Mouse (Mus musculus) right cerebral cortex, postnatal 36 days (tissue): ENCODE data around the gene Slc20a1.

ENCODE experiments used
- DNase-seq, 2 experiments: peaks; one replicate each; pipeline ENCODE4 v3.0.0; 2022; ENCODE audit warnings: low spot score in 2 of 2, mixed read lengths in 1 of 2

The Slc20a1 gene

DNA sequence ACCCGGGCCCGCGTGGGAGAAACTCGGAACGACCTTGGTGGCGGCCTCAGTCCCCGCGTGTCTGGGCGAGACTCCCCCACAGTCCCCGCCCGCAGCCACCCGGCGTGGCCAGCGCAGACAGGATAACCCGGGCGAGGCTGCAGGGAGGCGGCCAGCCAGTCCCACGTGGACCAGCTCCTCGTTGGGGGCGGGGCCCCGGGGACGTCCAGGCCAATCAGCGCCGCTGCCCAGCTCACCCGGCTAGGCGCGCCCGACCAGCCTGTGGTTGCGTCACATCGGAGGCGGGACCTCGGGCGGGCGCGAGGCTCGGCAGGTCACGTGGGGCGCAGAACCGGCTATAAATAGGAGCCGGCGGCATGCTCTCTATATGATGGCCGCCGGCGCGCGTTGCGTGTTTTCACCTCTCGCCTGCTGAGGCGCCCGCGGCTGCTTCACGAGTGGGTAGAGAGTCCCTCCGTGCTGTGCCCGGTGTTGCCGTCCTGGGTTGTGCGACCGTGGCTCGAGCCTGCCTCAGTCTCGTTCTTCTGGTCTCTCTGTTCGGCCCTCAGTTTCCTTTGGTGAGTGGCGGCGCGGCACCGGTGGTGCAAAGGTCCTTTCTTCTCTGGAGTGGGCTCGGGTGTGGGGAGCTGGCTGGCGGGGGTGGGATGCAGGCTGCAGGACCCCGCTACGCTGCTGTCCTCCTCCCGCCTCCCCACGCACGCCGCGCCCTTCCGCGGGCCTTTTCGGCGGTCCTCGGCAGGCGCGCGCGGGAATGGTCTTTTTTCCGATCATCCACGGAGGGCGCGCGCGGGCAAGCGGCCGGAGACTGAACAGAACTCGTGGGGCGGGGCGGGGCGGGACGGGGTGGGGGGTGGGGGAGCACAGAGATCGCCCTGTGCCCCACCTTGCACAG, at the start of gene Slc20a1:
Gene Slc20a1, plus strand, starts transcription at position 329 of the 892 bp plus-strand sequence.
- DNase-seq: peak; percentile 99

DNA sequence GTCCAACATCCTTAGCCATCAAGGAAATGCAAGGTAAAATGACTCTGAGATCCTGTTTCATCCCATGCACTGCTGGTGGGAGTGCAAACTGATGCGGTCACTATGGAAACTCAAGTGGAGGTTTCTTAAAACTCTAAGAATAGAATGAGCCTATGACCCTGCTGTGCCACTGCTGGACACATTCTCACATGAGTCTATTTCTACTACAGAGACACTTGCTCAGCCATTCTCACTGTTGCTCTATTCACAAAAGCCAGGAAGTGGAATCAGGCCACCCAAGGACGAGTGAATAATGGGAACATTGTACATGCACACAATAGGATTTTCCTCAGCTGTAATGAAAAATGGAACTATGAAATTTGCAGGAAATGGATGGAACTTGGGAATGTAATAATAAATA, 49.7 kb upstream of the Slc20a1 start:
- DNase-seq: no peak

DNA sequence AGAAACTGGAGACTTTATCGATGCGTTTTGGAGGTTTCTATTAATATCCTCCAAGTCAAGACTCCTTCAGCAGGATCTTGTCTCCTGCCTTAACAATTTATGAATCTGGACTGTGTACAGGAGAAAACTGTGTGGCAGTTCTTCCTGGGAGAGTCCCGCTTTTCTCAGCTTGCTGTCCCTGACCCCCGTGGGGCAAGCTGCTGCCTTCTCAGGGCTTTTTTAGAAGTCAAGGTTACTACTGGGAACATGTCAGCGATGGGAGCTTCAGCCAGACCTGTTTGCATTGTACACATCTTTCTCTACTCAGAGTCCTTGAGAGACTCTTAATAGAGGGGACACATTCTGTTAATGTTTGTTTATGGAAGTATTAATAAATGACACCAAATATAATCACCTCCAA, 48.2 kb upstream of the Slc20a1 start:
- DNase-seq: no peak

DNA sequence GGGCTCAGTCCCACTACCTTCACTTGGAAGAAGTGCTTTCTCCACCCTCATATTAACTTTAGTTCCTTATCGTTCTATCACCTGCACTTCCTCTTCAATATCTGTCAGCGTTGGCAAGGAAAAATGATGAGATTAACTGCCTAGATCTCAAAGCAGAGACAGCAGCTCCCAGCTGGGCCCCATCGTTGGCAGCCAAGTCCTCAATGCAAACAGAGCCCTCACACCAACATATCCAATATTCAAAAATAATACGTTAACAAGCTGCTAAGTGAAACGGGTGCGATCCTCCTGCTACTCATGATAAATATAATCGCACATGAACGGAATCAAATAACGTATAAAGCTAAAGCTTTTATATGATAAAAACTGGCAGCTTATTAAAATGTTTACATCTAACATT, 47.5 kb upstream of the Slc20a1 start:
- DNase-seq: peak in 1 of 2 experiments; percentile 8

DNA sequence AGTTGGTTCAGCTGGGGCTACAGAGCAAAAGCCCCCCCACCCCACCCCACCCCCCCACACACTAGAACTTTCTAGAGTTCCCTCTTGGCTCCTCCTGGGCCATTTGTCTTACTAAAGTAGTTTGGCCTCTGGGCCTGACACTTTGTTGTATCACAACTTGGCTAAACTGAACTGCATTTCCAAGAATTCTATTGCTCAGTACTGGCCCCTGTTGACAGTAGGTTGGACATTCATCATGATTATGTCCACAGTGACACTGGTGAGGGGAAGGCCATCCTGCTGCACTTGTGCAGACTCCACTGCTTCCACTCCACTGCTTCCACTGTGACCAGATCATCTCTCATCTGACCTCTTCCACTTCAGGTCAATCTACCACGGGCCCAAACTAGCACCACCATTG, 45.8 kb upstream of the Slc20a1 start:
- DNase-seq: no peak

DNA sequence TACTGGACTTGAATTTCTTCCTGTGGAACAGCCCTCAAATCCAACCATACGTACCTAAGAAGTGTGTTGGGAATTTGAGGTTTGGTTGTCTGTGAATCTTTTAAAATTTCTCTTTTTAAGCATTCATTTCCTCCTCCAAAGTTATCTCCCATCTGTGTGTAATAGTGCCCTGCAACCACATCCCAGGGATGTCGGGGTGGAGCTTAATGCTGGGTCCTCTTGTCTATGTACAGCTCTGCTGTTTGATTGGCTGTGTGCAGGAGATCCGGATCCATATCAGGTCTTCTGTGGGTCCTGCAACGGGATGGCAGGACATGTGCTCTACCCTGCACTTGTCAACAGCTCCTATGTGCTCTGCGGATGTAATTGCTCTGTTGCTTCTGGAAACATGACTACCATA, 33.7 kb upstream of the Slc20a1 start:
- DNase-seq: no peak

DNA sequence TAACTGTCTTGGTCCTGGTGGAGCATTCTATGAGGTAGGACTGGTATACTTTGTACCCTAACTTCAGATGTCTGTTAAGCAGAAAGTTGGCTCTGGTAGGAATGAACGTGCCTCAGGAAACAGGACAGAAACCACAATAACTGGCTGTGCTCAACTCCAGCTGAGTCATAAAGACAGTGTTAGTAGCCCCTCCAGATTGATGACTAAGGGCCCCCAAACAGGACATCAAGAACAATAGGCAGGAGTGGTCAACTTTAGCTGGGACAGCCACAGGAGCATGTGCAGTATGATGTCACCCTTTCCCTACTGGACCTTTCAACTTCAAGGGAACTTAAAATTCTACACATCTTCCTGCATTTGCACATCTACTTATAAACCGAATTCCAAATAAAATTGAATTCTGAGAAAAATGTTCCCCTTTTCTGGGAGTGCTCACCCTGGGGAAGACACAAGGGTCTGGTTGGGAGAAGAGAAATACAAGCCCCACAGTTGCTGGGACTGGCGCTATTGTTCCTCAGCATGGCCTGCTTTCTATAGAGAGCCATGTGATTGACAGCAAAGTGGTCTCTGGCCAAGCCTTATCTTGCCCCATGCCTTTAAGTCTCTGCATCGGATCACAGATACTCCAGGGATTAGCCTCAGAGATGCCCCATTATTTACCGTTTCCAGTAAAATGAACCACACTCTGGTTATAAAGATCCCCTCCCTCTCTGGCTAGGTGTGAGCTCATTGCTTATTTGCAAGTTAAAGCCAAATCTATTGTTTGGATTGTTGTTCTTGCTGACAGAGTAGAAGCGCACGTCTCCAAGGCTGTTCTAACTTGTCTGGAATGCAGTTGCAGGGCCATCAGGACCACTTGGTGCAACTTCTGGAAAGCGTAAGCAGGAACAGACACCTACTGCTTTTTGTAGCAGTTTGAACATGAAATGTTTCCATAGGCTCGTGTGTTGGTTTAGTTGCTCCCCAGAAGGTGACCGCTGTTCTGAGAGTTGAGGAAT, 31.8 kb upstream of the Slc20a1 start:
- no peak for DNase-seq

DNA sequence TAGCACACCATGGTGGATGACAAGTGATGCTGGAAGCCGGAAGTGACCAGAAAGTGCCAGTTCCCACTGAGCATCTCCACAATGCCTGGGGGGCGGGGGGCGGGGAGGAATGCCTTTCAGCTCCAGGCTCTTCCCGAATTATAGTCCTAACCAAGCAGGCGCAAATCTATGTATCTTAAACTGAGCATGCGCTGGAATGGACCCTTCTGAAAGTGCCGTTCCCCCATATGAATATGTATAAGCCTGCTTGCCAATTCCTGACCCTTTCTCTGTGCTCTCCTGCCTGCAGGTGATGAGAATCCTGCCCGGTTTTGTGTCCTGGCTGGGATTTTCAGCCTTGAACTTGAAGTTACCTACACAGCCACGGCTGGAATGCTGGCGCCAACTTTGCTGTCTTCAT, 25.2 kb upstream of the Slc20a1 start:
- DNase-seq: no peak

DNA sequence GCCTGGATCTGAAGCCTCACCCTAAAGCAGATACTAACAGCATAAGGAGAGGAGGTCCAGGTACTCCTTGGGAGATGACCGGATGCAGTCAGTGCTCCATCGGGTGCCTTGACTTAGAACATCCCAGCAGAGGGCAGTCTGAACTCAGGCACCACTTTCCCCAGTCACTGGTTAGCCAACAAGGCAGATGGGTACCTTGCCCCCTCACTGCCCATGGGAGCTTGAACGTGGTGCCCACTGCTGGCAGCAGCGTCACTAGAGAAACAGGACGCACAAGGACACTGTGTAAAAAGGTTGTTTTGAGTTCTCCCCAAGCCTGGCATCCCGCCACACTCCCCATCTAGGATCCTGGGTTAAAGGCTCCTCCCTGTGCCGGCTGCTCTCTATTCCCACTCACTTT, 24.1 kb upstream of the Slc20a1 start:
- peak; percentile 22 to 34 for DNase-seq

DNA sequence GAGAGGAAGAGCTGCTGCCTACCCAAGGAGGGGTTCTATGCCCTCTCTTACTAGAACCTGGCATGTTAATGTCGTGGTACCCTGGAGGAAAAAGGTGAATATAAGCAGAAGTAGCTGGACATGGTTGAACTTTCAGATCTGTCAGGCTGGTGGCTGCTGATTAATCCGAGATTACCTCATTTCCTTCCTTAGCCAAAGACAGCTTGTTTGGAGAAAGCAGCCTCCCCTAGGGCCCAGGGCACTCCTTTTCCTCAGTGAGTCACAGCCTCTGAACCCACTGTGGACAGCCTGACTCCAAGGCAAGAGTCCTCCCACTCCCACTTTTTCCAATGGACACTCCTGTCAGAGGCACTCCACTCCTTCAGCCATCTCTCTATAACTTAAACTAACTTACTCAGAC, 22.9 kb upstream of the Slc20a1 start:
- no peak for DNase-seq

DNA sequence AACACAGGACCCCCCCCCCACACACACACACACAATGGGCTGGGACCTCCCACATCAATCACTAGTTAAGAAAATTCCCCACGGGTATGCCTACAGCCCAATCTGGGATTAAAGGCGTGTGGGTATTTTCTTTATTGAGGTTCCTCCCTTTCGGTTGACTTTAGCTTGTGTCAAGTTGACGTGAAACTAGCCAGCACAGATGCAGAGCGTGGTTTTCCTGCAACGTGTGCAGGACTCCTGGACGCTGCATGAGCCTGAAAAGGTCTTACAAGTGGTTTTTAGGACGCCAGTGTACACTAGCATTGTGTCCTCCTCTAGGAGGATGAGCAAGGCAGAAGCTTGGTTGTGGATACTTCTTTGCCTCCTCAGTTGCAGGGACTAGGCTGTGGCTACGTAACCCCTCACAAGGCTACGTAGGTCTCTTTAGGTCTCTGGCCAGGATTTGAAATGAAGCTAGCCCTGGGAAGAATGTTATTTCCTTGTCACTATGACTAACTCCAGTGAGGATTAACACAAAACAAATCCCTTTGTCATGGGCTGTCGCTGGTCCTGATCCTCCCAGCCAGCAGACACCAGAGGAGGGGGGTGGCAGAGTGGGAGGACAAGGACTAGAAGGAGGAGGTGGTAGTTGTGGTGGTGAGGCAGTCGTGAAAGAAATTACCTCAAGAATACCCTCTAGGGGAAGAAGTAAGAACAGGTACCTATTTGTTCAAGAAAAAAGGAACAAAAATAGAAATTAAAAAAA, 21.7 kb upstream of the Slc20a1 start:
- no peak for DNase-seq

DNA sequence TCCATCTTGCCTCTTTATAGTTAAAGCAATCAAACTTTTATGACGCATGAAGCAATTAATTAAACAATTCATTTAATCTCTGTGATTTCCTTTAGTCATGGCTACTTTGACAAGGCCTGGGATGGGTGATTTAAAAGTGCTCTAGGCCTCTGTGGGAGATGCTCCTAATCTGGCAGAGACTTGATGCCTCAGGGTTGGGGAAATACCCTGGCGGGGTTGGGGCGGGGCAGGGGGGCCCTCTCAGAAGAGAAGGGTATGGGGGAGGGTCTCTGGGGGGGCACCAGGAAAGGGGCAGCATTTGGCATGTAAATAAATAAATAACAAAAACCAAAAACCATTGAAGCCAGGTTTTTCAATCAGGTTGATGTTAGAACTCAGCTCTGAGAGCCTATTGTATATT, 20.9 kb upstream of the Slc20a1 start:
- DNase-seq: no peak

DNA sequence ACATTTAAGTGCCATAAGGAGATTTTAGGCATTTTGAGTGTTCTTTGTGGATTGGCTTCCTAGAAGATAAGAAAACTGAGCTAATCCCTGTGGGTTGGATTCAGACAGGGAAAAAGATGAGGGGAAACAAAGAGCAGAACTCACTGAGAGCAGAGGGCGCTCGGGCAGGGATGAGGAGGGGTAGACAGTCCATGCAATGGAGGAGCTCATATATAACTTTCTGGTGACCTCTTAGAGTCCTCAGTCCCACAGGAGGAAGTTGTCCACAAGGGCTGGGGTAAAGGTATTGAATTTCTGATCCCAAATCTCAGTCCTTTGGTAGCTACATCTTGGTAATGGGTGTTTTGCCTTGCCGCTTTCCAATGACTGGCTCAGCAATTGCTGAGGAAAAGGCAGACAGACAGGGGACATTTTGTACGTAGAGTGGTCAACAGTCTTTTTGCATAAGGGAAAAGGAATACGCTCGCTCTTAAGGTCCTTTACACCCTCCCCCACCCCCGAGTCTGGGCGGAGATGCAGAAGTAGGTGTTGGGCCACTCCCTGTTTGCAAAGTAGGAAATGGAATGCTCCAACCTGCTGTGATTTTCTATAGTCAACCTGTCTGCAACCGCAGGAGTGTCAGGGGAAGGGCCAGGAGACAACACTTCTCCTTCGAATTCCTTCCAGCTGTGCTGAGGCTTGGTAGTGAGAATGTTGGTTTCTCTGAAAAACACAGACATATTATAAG, 20.2 kb upstream of the Slc20a1 start:
- DNase-seq: no peak

DNA sequence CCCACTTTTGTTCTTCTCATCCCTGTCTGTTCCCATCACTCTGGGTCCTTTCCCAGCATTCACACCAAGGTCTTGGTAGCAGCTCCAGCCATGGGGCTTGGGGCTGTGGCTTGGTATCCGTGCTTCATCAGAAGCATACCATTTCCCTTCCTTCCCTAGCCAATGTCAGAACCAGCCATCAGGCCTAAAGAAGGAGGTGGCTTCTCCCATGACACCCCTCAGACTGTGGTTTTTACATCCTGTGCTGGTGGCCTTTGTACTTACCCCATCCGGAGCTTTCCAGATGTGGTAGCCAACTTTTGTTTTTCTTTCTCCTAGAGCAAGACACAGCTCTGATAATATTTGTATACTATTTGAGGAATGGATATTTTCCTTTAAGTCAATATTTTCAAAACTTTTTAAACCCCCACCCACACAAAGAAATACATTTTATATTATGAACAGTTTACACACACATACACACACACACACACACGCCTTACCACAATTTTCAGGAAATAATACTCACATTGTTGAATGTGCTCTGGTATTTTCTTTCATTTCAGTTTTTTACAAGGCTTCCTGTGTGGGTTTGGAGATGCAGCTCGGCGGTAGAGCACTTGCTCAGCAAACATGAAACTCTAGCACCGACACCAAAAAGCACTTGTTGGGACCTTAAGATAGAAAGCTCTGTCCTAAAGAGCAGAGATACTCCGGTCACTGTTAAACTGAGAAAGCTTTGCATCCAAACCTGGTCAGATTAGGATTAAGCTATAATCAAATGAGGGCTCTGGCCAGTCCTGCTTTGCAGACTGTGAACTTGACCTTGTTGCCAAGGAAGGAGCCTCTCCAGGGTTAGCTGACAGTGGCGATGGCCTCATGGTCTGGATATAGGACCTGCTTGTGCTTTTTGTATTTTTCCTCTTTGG, 18.4 kb upstream of the Slc20a1 start:
- no peak for DNase-seq

DNA sequence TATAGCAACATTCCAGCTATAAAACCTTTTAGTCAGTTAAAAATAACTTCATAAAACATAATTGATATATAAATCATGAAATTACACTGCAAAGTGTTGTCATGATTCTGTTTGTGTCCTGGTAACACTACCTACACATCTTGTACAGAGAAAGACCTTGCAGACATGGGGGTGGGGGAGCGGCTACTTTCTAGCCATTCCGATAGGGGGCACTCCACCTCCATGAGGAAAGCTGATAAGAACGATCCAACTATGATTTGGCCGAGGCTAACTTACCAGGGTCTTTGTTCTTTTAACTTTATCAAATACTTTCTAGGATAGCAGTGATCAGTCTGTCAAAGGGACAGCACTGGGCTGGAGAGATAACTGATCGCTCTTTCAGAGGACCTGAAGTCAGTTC, 17.1 kb upstream of the Slc20a1 start:
- no peak for DNase-seq

DNA sequence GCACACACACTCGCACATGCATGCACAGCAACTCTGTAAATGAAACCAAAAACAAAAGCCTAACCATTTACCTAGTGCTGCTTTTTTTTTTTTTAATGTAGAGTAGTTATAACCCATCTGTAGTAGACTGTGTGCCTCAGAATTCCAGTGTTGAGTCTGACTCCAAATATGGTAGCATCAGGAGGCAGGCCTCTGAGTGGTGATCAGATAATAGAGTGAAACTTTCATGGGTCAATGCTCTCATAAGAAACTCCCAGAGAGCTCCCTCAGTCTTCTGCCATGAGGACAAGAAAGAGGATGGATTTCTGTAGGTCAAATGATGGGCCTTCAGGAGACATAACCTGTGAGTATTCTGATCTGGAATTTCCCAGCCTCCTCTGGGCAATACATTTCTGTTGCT, 16.2 kb upstream of the Slc20a1 start:
- DNase-seq: no peak

DNA sequence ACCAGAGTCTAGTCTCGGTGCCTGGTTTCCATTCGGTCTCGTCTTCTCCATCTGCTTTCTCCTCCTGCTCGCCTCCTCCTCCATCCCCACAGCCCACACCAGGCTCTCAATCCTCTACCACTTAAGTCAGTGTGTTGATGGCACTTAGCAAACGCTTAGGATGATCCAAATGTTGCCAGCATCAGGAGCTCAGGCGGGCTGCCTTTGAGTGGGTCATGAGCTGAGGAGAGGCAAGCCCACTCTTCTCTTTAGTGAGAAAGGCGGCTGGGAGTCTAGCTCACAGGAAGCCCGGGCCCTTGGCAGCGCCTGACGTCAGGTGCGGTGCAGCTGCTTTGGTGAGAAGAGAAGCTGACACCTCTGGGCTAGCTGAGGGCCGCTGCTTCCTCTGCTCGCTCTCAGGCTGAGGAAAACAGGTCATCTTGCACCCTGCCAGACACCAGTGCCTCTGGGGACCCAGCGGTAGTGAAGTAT, 15.0 kb upstream of the Slc20a1 start:
- peak; percentile 66 to 75 for DNase-seq

DNA sequence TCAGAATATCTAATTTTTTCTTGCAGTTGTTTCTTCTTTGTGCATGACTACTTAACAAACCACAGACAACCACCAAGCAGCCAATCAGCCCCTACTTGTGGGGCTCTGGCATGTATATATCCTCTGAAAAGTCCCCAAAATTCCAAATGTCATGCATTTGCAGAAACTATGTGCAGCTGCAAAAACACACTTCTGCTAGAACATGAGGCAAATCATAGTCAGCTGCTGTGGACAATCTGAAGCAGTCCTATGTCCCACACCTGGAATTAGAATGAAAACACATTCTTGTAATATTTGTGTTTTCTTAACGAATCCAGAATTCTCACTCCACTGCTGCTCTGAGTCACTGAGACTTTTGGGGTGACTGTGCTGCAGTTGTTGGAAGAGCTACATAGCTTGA, 13.7 kb upstream of the Slc20a1 start:
- DNase-seq: no peak

DNA sequence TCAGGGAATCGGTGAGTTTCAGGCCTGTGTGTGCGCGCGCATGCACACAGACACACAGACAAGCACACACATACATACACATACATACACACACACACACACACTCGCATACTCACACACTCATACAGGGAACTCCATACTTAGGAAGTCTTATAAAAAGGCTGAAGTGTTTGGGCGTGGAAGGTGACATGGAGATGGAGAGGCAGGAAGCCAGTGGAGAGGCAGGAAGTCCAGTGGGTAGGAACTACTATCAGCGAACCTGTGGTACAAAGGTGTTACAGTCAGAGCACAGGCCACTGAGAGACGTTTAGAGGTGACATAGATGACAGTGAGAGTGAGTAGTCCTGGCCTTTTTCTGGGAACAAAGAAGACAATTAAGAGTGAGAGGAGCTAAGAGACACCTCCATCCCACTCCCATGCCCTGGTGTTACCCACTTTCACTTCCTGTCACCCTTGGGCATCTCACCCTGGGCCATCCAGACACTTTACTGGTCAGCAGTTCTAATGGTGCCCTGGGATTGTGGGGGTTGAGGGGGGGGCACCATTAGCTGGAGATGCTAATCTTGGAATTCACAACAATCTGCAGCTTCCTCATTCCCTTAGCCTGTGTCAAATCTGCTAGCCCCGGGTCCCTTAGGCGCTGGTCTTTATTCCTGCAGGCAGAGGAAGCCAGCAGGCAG, 12.8 kb upstream of the Slc20a1 start:
- no peak for DNase-seq
